In genomic region chr13:14018283-14018682, GRCm38 (mm10) we compare ENCODE assay signal across 22 mouse cellular contexts. TPM values are rescaled to one million over a fixed set of nuclear protein-coding genes. Genes with fewer than 3 reads are reported as not detected.
DNase-seq lines count a peak whose midpoint lies in the region; ATAC-seq and TF ChIP-seq lines count a peak whose summit lies in the region.
"Had no signal": no experiment of that assay in that cellular context is flagged by ENCODE, and none has a peak within 500 bp of the region (broad histone marks: within the 10 kb centered on the region; RNA-seq: fewer than 3 reads in every experiment).

No protein-coding gene starts in this region.

- intact Hi-C loops in heart, adult 2 months (cut with DNase I): no loop called here

- no peaks in the 10 kb centered on the region for H3K27me3 ChIP-seq in heart, embryonic 12.5 days (replicated peaks)
- no peaks in the 10 kb centered on the region for H3K27me3 ChIP-seq in heart, adult 2 months (ENCODE audit: control insufficient read depth, insufficient read depth, low read length)
- no peaks in the 10 kb centered on the region for H3K27me3 ChIP-seq in liver, embryonic 14.5 days (ENCODE audit: control insufficient read depth, insufficient read depth, low read length)
- H3K27me3 ChIP-seq: CH12.LX; embryonic facial prominence, embryonic 13.5 days; heart, embryonic 13.5 days; intestine, embryonic 15.5 days had no signal

- H3K9ac ChIP-seq in heart, embryonic 12.5 days: no peak overlapping the region
- H3K9ac ChIP-seq in heart, adult 2 months (ENCODE audit: low read depth, low read length): no peak overlapping the region
- no peak overlapping the region for H3K9ac ChIP-seq in liver, embryonic 14.5 days (replicated peaks)
- H3K9ac ChIP-seq: embryonic facial prominence, embryonic 13.5 days; heart, embryonic 13.5 days; hindbrain, embryonic 14.5 days; intestine, embryonic 15.5 days had no signal

- no peak for TF ChIP-seq POLR2A in heart, adult 2 months (IDR thresholded peaks at IDR 0.05; ENCODE audit: insufficient read depth, low read depth, low read length)

- no peaks in the 10 kb centered on the region for H3K9me3 ChIP-seq in heart, embryonic 12.5 days (replicated peaks)
- H3K9me3 ChIP-seq in liver, embryonic 14.5 days (ENCODE audit: control insufficient read depth, low read length): no peaks in the 10 kb centered on the region
- H3K9me3 ChIP-seq: embryonic facial prominence, embryonic 13.5 days; forebrain, embryonic 10.5 days; heart, embryonic 13.5 days; intestine, embryonic 15.5 days had no signal

- peaks cover 34% of the 10 kb centered on the region for H3K36me3 ChIP-seq in heart, embryonic 12.5 days
- no peaks in the 10 kb centered on the region for H3K36me3 ChIP-seq in heart, adult 2 months (ENCODE audit: control insufficient read depth, insufficient read depth, low read length)
- H3K36me3 ChIP-seq in liver, embryonic 14.5 days (replicated peaks; ENCODE audit: control insufficient read depth, insufficient read depth, low read depth): peaks cover 23% of the 10 kb centered on the region
- H3K36me3 ChIP-seq: intestine, embryonic 15.5 days had no signal

- TF ChIP-seq CTCF in heart, adult 2 months (IDR thresholded peaks at IDR 0.05): no peak
- no peak for TF ChIP-seq CTCF in liver, embryonic 14.5 days (IDR thresholded peaks at IDR 0.05; ENCODE audit: low read depth)

- H3K4me1 ChIP-seq in heart, embryonic 12.5 days (replicated peaks): no peaks in the 10 kb centered on the region
- no peaks in the 10 kb centered on the region for H3K4me1 ChIP-seq in heart, adult 2 months (ENCODE audit: control insufficient read depth, insufficient read depth, low read length)
- peaks cover 21% of the 10 kb centered on the region in 2 experiments for H3K4me1 ChIP-seq in liver, embryonic 14.5 days (replicated peaks; ENCODE audit: control insufficient read depth in 2 of 2, insufficient read depth in 2 of 2, low read length in 1 of 2)
- H3K4me1 ChIP-seq: embryonic facial prominence, embryonic 13.5 days; forebrain, embryonic 10.5 days; intestine, embryonic 15.5 days had no signal

- H3K79me2 ChIP-seq in heart, adult 2 months (replicated peaks; ENCODE audit: control insufficient read depth, insufficient read depth, low read length): no peaks in the 10 kb centered on the region

- no peak for TF ChIP-seq EP300 in heart, adult 2 months (IDR thresholded peaks at IDR 0.05; ENCODE audit: insufficient read depth, low read depth, low read length)
- TF ChIP-seq EP300 in liver, embryonic 14.5 days (IDR thresholded peaks at IDR 0.05; ENCODE audit: low read depth): peak; percentile 74

- H3K4me3 ChIP-seq in heart, embryonic 12.5 days: no peak overlapping the region
- no peak overlapping the region for H3K4me3 ChIP-seq in heart, adult 2 months
- no peak overlapping the region for H3K4me3 ChIP-seq in liver, embryonic 14.5 days (ENCODE audit: insufficient read depth in 1 of 2, low read depth in 2 of 2, low read length in 2 of 2)
- H3K4me3 ChIP-seq: embryonic facial prominence, embryonic 13.5 days; forebrain, embryonic 10.5 days; heart, embryonic 13.5 days; intestine, embryonic 15.5 days had no signal

- DNase-seq in heart, adult 2 months: no peak
- peak; percentile 44 for DNase-seq in liver
- DNase-seq in liver, embryonic 14.5 days (ENCODE audit: low read depth in 3 of 3, low spot score in 3 of 3): no peak
- no peak for DNase-seq in B cell, adult 2 months
- DNase-seq in frontal cortex, postnatal 14 days (ENCODE audit: low spot score in 2 of 2): no peak
- DNase-seq: adrenal gland, adult 2 months; cerebellum, adult 18-20 months; cerebellum, adult 9-11 months; cerebellum, postnatal 36 days; gastrocnemius, postnatal 10 days; heart, adult 18-20 months; heart, postnatal 4 days had no signal

- peak; percentile 73; the same call in 1 of the 2 replicates for ATAC-seq in heart, embryonic 12.5 days (ENCODE audit: insufficient number of reproducible peaks, low FRiP score)
- ATAC-seq in liver, embryonic 14.5 days (ENCODE audit: insufficient read depth): peak; percentile 80
- peak; percentile 51 for ATAC-seq in megakaryocyte progenitor cell, adult 5-6 weeks (replicated peaks; ENCODE audit: poor library complexity)
- no peak for ATAC-seq in cerebellum, adult (ENCODE audit: insufficient number of reproducible peaks, low FRiP score, low TSS enrichment)
- ATAC-seq: forebrain, embryonic 14.5 days; intestine, embryonic 15.5 days had no signal

- H3K27ac ChIP-seq in heart, embryonic 12.5 days (ENCODE audit: poor library complexity, severe bottlenecking): no peak overlapping the region
- H3K27ac ChIP-seq in heart, adult 2 months: no peak overlapping the region
- peak overlapping the region; percentile 63 for H3K27ac ChIP-seq in liver, embryonic 14.5 days
- H3K27ac ChIP-seq: embryonic facial prominence, embryonic 13.5 days; forebrain, embryonic 10.5 days; heart, embryonic 13.5 days; hindbrain, embryonic 14.5 days; intestine, embryonic 15.5 days had no signal

- H3K4me2 ChIP-seq in heart, embryonic 12.5 days: no peak overlapping the region
- peak overlapping the region; percentile 23; the same call in 1 of the 2 replicates for H3K4me2 ChIP-seq in liver, embryonic 14.5 days (ENCODE audit: low read depth)
- H3K4me2 ChIP-seq: embryonic facial prominence, embryonic 13.5 days; heart, embryonic 13.5 days; hindbrain, embryonic 14.5 days; intestine, embryonic 15.5 days had no signal

RNA-seq across cellular contexts. Expression of gene Tbce, which starts 21.2 kb away (rescaled TPM):
- polyA plus RNA-seq in heart, embryonic 12.5 days (2016; fragmentation: Nextera tagmentation; extraction: Ambion mirVana): 38.1 and 39.9 TPM in 2 replicates
- total RNA-seq in heart, adult 2 months (2021): 10 to 100 TPM; 20.4 to 21.2 TPM
- polyA plus RNA-seq in heart, adult 2 months (2012; rRNA removed): 16.5 and 27.0 TPM in 2 replicates
- 24.0 and 34.6 TPM in 2 replicates for polyA plus RNA-seq in liver, embryonic 14.5 days (2012; rRNA removed)
- polyA plus RNA-seq in liver, embryonic 14.5 days (2014; fragmentation: Nextera tagmentation; extraction: Ambion mirVana): 27.5 and 28.3 TPM in 2 replicates
- total RNA-seq in megakaryocyte progenitor cell, adult 5-6 weeks (2015): 52.5 and 69.6 TPM in 2 replicates
- 39.9 and 55.8 TPM in 2 replicates for total RNA-seq in megakaryocyte progenitor cell, adult 5-6 weeks (2017)

RNA-seq across cellular contexts. Expression of gene Arid4b, which starts 44.7 kb away (rescaled TPM):
- 46.9 and 50.0 TPM in 2 replicates for polyA plus RNA-seq in heart, embryonic 12.5 days (2016; fragmentation: Nextera tagmentation; extraction: Ambion mirVana)
- 10 to 100 TPM; 18.0 to 22.4 TPM for total RNA-seq in heart, adult 2 months (2021)
- polyA plus RNA-seq in heart, adult 2 months (2012; rRNA removed): 2.7 and 4.9 TPM in 2 replicates
- polyA plus RNA-seq in liver, embryonic 14.5 days (2012; rRNA removed): 3.4 and 5.2 TPM in 2 replicates
- 11.7 and 12.8 TPM in 2 replicates for polyA plus RNA-seq in liver, embryonic 14.5 days (2014; fragmentation: Nextera tagmentation; extraction: Ambion mirVana)
- total RNA-seq in megakaryocyte progenitor cell, adult 5-6 weeks (2015): 21.2 and 24.5 TPM in 2 replicates
- 23.5 and 34.4 TPM in 2 replicates for total RNA-seq in megakaryocyte progenitor cell, adult 5-6 weeks (2017)

RNA-seq across cellular contexts. Expression of gene Ggps1, which starts 45.0 kb away (rescaled TPM):
- 47.8 and 49.1 TPM in 2 replicates for polyA plus RNA-seq in heart, embryonic 12.5 days (2016; fragmentation: Nextera tagmentation; extraction: Ambion mirVana)
- 10 to 100 TPM; 19.2 to 24.2 TPM for total RNA-seq in heart, adult 2 months (2021)
- 8.2 and 22.5 TPM in 2 replicates for polyA plus RNA-seq in heart, adult 2 months (2012; rRNA removed)
- polyA plus RNA-seq in liver, embryonic 14.5 days (2012; rRNA removed): 4.4 and 5.9 TPM in 2 replicates
- 10.9 and 12.3 TPM in 2 replicates for polyA plus RNA-seq in liver, embryonic 14.5 days (2014; fragmentation: Nextera tagmentation; extraction: Ambion mirVana)
- 19.4 and 21.6 TPM in 2 replicates for total RNA-seq in megakaryocyte progenitor cell, adult 5-6 weeks (2015)
- 25.1 and 29.2 TPM in 2 replicates for total RNA-seq in megakaryocyte progenitor cell, adult 5-6 weeks (2017)
